In the genomic region with DNA sequence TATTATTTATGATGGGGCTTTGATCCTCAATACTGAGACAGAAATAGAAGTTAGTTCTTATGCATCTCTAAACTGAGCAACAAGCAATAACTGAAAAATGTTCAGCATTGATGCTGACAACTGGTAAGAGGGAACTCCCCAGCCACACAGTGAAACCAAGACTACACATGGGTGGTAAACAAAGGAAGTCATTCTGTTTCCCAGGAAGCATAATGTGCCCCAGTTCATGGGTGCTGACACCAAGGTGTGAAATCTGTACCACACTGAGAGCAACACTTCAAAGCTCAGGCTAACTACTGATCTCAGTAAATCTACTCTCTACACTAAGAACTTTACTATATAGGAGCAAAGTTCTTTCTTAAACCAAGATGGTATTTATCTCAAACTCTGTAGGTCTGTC, we compare ENCODE assay signal across 12 mouse cellular contexts.
"Had no signal": no experiment of that assay in that cellular context is flagged by ENCODE, and none has a peak within 500 bp of the region (broad histone marks: within the 10 kb centered on the region; RNA-seq: fewer than 3 reads in every experiment).

No protein-coding gene starts in this region.

- H3K27me3 ChIP-seq: intestine, embryonic 15.5 days; limb, embryonic 13.5 days; neural tube, embryonic 15.5 days had no signal

- H3K4me3 ChIP-seq: intestine, embryonic 15.5 days; limb, embryonic 13.5 days; midbrain, embryonic 10.5 days; neural tube, embryonic 15.5 days had no signal

- H3K9me3 ChIP-seq: intestine, embryonic 15.5 days; limb, embryonic 13.5 days; midbrain, embryonic 10.5 days; neural tube, embryonic 15.5 days had no signal

- ATAC-seq: intestine, embryonic 15.5 days; midbrain, embryonic 16.5 days had no signal

- H3K9ac ChIP-seq: intestine, embryonic 15.5 days; limb, embryonic 13.5 days; liver, embryonic 14.5 days; neural tube, embryonic 15.5 days had no signal

- DNase-seq: kidney, adult 8-10 months; kidney, postnatal 25 days; lung, adult 18-20 months; retina, postnatal 1 day; thymus, adult 18-20 months; thymus, postnatal 25 days had no signal

- H3K36me3 ChIP-seq: intestine, embryonic 15.5 days; limb, embryonic 13.5 days; midbrain, embryonic 10.5 days; neural tube, embryonic 15.5 days had no signal

- H3K4me2 ChIP-seq: intestine, embryonic 15.5 days; limb, embryonic 13.5 days; neural tube, embryonic 15.5 days had no signal

- H3K4me1 ChIP-seq: intestine, embryonic 15.5 days; limb, embryonic 13.5 days; midbrain, embryonic 10.5 days; neural tube, embryonic 15.5 days had no signal

- H3K27ac ChIP-seq: intestine, embryonic 15.5 days; limb, embryonic 13.5 days; liver, embryonic 14.5 days; midbrain, embryonic 10.5 days; neural tube, embryonic 15.5 days had no signal
